Mouse (Mus musculus): Measurements from ENCODE around the gene Gm11084. TPM values are rescaled to one million over a fixed set of nuclear protein-coding genes. Genes with fewer than 3 reads are reported as not detected.
"Not testable (repeated sequence)": the region's sequence is repeated elsewhere in the genome, so short reads cannot be mapped to it uniquely, and the experiment has no call there.

The Gm11084 gene
- total RNA-seq, 2 experiments from 2014 or later = not detected

DNA sequence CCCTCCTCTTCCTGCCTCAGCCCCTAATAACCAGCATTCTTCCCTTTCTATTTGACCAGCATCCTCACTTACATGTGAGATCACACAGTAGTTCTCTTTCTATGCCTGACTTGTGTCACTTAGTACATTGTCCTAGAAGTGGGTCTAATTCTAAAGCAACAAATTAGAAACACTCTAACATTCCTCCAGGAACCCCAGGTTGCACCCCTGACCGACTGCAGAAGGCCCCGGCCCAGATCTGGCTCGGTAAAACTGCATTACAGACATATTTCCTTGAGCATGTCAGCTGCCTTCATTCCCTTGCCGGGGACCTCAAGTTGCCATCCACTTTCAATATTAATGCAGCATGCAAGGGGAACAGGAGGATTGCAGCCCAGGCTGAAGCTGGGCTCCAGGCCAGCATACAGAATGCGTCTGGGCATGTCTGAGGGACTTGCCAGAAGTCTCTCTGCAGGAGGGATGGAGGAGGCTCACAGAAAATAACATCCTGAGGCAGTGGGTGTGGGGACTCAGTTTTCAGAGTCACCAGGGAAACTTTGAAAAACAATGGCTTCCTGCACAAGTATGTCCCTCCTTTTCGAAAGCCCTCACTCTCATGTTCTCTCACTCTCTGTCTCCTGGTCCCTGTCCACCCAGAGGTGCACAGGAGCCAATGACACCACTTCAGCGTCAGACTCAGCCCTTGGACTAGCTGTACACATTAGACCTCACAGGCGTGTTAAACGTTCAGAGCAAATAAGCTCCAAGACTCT is 9.0 kb upstream of the Gm11084 start:
- ATAC-seq (replicated peaks; ENCODE audit: poor library complexity) = 0 out of 2 replicates have a peak, but pooled peaks have one; percentile 30

DNA sequence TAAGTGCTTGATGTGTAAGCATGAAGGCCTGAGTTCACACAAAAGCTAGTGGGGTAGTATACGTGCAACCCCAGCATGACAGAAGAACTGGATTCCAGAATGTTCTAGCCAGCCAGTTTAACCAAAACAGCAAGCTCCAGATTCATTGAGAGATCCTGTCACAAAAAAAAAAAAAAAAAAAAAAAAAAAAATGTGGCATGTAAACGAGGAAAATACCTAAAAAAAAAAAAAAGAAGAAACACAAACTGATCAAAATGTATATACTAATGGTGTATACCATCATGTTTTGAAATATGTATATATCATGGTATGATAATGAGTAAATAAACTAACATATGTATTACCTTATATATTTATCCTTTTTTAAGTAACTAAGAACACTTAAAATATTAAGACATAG is 7.6 kb upstream of the Gm11084 start:
- no peak for ATAC-seq (replicated peaks; ENCODE audit: poor library complexity)

DNA sequence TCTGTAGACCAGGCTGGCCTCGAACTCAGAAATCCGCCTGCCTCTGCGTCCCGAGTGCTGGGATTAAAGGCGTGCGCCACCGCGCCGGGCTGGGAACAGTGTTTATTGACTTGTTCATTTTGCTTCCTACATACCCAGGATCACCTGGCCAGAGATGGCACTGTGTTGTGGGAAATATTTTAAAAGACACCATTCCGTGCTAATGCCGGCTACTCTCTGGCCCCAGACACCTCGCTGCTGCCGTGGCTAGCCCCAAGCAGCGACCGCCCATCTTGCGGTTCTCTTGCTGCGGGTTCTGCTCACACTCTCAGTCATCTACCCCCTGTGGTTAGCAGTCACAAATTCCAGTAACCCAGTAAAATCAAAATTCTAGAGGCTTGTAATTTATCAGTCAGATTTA is 6.0 kb upstream of the Gm11084 start:
- no peak for ATAC-seq (replicated peaks; ENCODE audit: poor library complexity)

DNA sequence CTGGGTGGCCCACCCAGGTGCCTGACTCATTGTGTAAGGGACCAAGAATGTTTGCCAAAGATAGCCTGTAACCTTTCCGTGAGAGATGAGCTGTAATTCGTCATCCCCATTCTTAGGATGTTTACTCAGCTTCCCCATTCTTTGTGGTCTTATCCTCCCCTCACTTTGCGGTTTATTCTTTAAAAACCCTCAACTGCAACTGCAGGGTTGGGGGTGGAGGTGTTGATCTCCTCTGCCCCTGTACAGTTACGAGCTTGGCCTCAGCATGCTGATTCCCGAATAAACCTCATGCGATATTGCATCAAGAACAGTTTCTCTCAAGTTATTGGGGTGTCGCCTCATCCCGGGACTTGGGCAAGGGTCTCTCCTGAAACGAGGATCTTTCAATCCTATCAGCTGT is 2.4 kb upstream of the Gm11084 start:
- not testable (repeated sequence) for ATAC-seq (replicated peaks; ENCODE audit: poor library complexity)

DNA sequence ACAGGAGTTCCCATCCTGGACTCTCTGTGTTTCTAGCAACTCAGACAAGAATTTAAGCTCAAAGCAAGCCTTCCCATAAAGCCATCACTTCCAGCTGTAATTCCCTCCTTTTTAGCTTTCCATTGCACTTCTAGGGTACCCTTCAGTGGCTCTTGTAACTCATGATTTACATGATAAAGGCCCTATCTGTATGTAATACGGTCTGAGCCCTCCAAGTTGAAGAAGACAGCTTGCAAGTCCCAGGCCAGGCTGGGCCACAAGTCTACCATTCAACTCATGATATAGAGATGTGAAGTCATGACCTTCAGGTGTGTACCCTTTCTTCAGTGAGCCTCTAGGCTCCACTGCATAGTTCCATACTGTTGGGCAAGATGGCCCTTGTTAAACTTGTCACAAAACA is 1.0 kb downstream of the Gm11084 start:
- ATAC-seq (replicated peaks; ENCODE audit: poor library complexity) = no peak

DNA sequence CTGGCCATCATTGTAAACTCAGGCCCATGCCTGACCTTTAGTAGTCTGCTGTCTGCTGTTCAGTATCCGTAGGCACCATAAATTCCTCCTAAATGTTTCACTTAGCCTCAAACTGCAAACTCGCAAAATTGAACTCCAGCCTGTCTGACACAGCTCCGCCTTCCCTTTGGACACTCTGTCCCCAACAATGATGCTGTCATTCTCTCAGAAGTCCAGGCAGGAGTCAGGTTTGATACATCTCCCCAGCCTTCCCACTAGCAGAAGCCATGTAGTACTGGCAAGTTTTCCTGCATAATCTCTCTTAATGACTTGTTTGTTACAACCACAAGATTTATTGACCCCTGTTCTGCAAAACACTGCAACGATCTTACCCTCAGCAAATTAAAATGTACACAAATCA is 1.7 kb downstream of the Gm11084 start:
- no peak for ATAC-seq (replicated peaks; ENCODE audit: poor library complexity)

DNA sequence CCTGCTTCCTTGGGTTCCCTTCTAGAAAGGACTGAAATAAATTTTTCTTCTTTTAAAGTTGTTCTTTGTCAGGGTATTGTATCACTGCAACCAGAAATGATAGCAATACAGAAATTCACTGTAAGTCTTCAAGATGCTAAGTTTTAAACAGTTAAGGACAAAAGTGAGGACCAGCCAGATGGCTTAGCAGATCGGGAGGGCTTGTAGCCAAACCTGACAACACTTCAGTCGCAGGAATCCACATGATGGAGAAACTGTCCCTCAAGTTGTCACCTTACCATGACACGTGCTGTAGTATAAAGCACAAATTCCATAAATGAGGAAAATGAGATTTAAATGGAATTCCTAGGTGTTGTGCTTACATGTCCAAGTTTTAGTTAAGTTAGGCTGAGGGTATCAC is 3.3 kb downstream of the Gm11084 start:
- ATAC-seq (replicated peaks; ENCODE audit: poor library complexity) = no peak

DNA sequence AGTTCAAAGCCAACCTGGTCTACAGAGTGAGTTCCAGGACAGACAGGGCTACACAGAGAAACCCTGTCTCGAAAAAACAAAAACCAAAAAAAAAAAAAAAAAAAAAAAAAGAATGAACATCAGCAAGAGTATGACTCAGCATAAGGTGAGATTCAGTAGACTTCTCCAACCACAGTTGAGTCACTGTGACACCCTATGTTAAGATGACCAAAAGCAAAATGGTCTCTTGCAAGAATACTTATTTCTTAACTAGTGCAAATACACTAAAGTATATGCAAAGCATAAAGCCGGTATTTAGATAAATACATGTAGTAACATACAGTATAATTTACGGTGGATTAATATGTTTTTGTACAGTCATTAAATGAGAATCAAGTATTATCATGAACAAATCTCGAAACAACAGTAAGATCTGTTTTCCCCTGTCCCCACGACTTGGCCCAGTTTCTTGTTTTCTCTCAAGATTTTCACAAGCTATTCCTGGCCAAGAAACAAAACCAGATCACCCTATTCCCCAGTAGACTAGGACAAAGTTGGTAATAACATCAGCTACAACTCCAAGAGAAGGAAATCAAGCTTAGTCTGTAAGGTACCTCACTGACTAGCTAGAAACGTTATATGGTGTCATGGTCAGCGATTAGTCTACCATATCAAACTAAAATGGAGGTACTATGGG is 4.3 kb downstream of the Gm11084 start:
- ATAC-seq (replicated peaks; ENCODE audit: poor library complexity) = no peak

DNA sequence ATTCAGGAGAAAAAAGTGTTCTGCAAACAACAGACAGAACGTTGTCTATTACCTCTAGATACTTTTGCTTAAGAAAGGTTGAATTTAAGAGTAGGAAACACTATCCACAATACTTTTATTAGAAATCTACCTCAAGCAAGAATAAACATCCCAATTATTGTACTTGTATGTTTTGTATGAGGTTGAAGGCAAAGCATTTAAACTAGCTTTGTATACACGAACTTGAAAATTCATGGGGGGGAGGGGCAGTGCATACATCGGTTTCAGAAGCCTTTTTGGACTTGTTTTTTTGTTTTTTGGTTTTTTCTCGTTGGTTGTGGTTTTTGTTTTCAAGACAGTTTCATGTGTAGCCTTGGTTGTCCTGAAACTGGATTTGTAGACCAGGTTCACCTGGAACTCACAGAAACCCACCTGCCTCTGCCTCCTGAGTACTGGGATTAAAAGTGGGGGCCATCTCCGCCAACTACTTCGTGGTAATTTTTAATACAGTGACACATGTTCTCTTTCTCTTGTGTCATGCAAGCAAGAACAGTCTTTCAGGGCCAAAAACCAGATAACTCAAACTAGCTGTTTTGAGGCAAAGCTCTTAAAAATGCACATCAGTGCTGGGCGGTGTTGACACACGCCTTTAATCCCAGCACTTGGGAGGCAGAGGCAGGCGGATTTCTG is 4.9 kb downstream of the Gm11084 start:
- no peak for ATAC-seq (replicated peaks; ENCODE audit: poor library complexity)

DNA sequence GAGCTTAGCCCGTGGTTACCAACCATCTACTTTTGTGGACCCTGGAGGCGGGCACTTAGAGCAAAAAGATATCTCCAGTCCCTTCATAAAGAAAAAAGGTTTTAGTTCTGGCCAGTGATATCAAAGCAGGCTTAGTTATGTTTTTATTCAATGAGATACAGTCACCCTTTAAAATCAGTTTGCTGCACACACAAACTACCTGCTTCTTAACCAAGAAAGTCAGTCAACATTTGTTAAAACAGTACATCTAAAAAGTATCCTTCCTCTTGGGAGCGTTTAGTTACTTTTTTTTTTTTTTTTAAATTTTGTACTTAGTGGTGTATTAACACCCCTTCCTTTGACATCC is 5.5 kb downstream of the Gm11084 start:
- no peak for ATAC-seq (replicated peaks; ENCODE audit: poor library complexity)

DNA sequence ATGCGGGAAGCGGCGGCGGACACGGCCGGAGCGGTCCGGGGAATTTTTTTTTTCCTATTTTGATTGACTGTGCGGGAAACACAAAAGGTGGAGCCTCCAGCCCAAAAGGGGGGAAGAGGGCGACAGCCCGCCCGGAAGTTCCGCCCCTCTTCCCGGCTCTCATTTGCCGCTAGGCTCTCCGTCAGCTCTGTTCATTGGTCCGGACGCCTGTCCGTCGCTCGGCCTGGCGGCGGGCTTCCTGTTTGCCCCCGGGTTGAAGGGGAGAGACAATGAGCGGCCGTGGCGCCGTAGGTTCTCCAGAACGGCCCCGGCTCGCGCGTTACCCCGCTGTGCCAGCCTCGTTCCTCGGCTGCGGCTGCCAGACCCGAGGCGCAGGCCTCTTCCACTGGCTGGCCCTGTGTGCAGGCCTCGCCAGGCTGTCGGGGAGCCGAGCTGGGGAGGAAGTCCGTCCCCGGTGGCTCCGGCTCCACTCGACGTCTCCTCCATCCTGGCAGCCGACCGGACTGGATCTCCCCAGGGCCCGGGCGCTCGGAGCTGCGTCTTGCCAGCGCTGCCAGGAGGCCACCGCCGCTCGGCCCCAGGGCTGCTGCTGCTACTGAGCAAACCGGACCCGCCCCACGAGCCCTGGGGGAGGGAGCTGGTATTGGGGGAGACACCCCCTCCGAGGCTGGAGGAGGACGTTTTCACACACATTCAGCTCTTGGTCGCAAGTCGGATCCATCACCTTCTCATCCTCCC is 6.0 kb downstream of the Gm11084 start, which contains the start of gene Sp3:
Gene Sp3, minus strand, starts transcription at position 110 of the 738 bp plus-strand sequence.
- peak; percentile 70 for ATAC-seq (replicated peaks; ENCODE audit: poor library complexity)

DNA sequence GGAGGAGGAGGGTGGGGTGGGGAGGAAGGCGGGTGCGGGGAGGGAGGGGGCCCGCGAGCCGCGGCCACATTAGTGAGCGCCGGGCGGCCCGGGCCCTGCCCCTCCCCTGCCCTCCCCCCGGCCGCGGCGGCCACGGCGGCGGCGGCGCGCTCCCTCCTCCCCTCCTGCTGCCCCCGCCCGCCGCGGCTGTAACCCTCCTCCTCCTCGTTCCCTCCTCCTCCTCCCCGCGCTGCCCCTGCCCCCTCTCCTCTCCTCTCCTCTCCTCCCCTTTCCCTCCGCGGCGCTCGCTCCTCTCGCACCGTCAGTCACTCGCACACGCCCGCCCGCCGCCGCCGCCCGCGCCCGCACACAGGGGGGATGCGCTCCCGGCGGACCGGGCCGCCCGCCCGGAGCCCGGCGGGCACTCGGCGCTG is 6.9 kb downstream of the Gm11084 start:
- ATAC-seq (replicated peaks; ENCODE audit: poor library complexity) = peak; percentile 62

DNA sequence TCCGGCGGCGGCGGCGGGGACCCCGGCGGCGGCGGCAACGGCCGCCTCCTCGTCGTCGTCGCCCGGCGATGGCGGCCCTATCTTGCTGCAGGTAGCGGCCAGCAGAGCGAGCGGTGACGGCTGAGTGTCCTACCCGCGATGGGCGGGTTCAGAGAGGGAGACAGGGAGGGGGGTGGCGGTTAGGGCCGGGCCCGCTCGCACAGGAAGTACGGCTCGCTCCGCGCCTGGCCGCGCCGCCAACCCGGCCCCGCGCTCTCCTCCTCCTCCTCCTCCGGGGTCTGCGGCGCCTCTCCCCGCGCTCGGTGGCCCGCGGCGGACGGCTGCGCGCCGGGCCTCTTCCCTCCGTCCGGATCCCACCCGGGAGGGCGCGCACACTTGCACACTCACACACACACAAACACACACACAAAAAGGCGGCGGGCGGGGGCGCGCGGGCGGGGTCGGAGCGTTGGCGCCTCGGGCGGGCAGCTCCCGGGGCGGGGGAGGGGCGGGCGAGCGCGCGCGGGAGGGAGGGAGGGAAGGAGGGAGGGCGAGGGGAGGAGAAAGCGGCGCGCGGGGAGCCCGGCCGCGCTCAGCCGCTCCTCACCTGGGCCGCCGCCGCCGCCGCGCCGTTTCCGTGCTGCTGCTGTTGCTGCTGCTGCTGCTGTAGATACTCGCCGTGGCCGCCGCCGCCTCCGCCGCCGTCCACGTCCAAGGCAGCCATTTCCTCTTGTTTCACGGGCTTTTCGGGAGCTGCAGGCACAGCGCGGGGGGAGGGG is 7.4 kb downstream of the Gm11084 start:
- ATAC-seq (replicated peaks; ENCODE audit: poor library complexity) = peak; percentile 64

DNA sequence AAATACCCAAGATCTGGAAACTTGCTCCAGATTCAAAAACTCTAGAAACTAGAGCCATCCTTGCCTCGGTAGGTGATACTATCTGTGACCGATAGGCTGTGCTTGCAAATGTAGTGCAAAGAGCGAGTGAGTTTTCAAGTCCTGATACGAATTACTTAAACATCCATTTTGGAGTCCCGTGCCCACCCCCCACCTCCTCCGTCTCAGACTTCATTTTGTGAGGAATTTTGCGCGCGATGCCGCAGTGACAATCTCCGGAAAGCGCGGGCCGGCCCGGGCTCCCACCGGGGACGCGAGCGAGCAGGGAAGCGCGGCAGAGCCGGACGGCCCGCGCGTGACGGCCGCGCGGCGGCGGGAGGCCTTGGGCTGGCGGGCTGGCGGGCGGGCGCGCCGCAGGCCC is 8.0 kb downstream of the Gm11084 start:
- peak; percentile 17; the same call in 1 of the 2 replicates for ATAC-seq (replicated peaks; ENCODE audit: poor library complexity)

DNA sequence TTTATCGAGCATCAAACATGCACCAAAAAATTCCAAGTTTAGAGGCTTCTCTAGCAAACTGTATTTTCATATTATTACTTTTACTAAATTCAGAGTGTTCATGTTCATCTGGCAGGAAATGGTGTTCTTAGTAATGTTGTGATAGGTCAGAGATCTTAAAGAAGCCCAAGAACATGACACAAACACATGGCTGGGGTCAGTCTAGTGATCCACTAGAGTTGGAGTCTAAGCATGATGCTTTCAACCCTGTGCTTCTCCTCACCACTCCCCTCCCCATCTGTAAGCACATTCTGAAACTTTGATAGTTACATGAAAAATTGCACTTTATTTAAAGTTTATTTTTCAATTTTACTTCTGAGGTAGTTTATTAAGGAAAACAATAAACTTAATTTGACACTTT is 9.2 kb downstream of the Gm11084 start:
- ATAC-seq (replicated peaks; ENCODE audit: poor library complexity) = no peak

DNA sequence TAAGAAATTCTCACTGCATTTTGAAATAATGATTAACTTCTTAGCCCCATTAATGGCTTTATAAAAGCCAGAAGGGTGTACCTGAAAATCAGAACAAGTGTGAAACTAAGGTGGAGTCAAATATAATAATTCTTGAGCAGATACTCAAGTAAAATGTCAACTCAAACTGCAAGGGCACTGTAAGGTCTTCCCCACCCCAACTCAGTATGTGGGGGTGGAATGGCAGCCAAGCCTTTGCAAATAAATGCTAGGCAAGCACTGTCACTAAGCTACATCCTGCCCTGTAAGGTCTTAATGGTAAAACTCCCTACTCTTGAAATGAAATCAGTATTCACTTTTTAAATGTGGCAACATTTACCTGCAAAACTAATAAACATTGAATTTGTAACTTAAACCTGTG is 10.5 kb downstream of the Gm11084 start:
- ATAC-seq (replicated peaks; ENCODE audit: poor library complexity) = no peak

DNA sequence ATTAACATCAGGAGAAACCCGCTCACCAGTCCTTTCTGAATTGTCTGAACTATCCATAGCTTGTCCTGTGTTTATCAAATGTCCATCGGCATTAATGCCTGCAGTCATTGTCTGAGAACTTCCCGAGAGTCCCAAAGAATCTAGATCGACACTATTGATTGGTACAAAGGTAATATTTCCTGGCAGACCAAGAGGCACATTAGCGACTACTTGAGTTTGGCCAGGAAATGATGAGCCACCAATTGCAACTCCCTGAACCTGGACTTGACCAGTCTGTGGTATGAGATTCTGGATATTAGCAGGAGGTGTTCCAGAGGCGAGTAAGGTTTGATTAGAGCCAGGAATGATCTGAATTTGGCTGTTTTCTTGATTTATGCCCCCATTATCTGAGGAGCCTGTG is 15.7 kb downstream of the Gm11084 start:
- ATAC-seq (replicated peaks; ENCODE audit: poor library complexity) = no peak

DNA sequence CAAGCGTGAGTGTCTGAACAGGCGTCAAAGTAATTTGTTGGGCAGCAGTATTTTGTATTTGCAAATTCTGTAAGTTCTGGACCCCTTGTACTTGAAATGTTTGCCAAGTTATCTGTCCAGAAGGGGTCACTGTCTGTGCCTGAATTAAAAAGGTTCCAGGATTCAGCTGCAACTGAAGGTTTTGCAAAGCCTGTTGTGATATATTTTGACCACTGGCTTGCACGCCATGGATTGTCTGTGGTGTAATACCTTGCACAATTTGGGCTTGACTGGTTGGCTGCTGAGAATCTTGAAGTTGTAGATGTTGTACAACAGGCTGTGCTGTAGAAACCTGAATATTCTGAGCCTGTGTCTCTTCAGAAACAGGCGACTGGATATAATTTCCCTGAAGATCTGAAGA is 16.2 kb downstream of the Gm11084 start:
- ATAC-seq (replicated peaks; ENCODE audit: poor library complexity) = peak; percentile 91

DNA sequence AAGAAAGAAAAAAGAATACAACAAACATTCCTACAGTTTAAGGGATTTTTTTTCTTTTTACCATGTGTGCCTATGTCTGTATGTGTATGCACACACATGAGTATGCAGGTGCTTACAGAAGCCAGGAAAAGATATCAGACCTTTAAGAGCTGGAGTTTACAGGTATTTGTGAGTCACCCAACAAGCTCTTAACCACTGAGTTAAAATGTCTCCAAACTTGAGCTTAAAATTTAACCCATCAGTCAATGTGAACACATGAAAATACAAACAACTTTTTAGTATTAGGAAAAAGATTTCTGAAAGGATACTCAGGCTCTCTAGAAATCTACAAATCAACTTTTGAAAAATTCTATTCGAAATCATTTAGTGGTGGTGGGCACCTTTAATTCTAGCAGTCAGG is 18.0 kb downstream of the Gm11084 start:
- ATAC-seq (replicated peaks; ENCODE audit: poor library complexity) = no peak

DNA sequence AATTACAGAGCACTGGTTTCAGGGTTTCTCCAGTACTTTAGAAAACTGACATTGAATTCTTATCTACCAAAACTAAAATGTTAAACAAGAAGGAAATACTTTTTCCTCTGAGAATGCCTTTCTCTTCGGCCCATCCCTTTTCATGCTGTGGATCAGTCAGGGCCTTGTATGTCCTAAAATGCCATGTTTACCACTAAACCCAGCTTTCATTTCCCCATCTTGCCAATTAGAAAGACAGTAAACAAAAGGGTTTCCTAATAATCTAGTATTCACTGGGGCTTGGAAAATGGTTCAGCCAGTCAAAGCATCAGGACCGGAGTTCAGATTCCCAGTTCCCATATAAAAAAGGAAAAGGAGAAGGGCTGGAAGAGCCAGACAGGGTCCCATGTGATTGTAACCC is 21.1 kb downstream of the Gm11084 start:
- ATAC-seq (replicated peaks; ENCODE audit: poor library complexity) = no peak

DNA sequence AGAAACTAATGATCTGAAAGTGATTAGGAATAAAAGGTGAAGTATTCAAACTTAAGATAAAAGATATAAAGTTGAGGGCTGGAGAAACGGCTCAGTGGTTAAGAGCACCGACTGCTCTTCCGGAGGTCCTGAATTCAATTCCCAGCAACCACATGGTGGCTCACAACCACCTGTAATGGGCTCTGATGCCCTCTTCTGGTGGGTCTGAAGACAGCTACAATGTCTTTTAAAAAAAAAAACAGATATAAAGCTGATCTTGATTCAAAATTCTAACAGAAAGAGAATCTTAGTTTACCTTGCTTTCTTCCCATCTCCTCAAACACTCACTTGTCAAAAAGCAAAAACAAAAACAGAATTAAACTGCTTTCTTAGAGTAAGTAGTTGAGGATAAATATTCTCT is 30.1 kb downstream of the Gm11084 start:
- no peak for ATAC-seq (replicated peaks; ENCODE audit: poor library complexity)
